Mouse (Mus musculus): Measurements from ENCODE around the gene Ddx23.
A peak's percentile ranks its signal among the peaks of the same experiment; 100 is the strongest.

- TF ChIP-seq CTCF (IDR thresholded peaks at IDR 0.05; ENCODE audit: low read depth) = peak; percentile 53
- no peak for TF ChIP-seq EP300 (optimal IDR thresholded peaks at IDR 0.05)
Observed at GRCm38 (mm10) chr15:98656982-98657751, 5.5 kb downstream of the Ddx23 start.
